Mouse (Mus musculus) lung, adult 2 months (tissue): Measurements from ENCODE around the gene Pmel.

Source experiments
- CTCF ChIP-seq: fragments of 200-500 bp; IDR thresholded peaks from 2 replicates; pipeline ENCODE4 v1.5.1; 2011; ENCODE audit warnings: mild to moderate bottlenecking, low read length, control low read depth; ENCODE audit not compliant: insufficient read depth
- POLR2A ChIP-seq: fragments of 200-500 bp; IDR thresholded peaks from 2 replicates; pipeline ENCODE4 v1.6.1; 2011; ENCODE audit warnings: low read depth, mild to moderate bottlenecking, control low read depth, low read length, borderline replicate concordance; ENCODE audit errors: extremely low read depth

DNA sequence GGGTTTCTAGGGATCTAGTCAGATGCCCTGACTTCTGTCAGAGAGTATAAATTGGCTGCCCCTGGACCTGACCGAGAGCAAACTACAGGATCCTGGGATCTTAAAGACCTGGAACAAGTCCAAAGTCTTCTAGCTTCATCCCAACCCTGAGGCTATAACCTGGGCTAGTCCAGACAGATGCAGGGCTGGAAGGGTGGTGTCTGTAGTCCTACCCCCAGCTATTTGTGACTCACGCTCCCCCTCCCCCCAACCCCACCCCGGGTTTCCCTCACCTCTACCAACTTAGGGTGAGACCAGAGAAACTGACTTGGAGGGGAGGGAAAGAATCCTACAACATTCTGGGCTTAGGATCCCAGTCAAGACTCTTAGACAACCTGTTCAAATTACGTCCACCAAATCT, 38.6 kb downstream of the Pmel start:
- TF ChIP-seq CTCF: no peak
- no peak for TF ChIP-seq POLR2A
